Mouse (Mus musculus) limb, embryonic 10.5 days (tissue): ENCODE results near the gene Abhd11. TPM values are rescaled to one million over a fixed set of nuclear protein-coding genes. Genes with fewer than 3 reads are reported as not detected.
A peak's percentile ranks its signal among the peaks of the same experiment; 100 is the strongest.
"Not testable (repeated sequence)": the region's sequence is repeated elsewhere in the genome, so short reads cannot be mapped to it uniquely, and the experiment has no call there.

ENCODE experiments used
- DNase-seq: peaks from one replicate; pipeline ENCODE4 v3.0.0-alpha.2; 2017; ENCODE audit warnings: low spot score
- H3K27ac ChIP-seq: fragments of 300-500 bp; sonication (generic); 2 replicates; pipeline ENCODE4 v1.5.1; 2016; ENCODE audit warnings: mild to moderate bottlenecking
- H3K27me3 ChIP-seq: fragments of 300-500 bp; sonication (generic); 2 replicates; pipeline ENCODE4 v1.6.1; 2016; ENCODE audit warnings: low read depth, mild to moderate bottlenecking; ENCODE audit not compliant: poor library complexity, severe bottlenecking
- H3K36me3 ChIP-seq: fragments of 300-500 bp; sonication (generic); 2 replicates; pipeline ENCODE4 v1.6.1; 2016; ENCODE audit warnings: mild to moderate bottlenecking, moderate library complexity
- H3K4me1 ChIP-seq: fragments of 300-500 bp; sonication (generic); 2 replicates; pipeline ENCODE4 v1.6.1; 2016
- H3K4me3 ChIP-seq: fragments of 300-500 bp; sonication (generic); 2 replicates; pipeline ENCODE4 v1.5.1; 2016; ENCODE audit warnings: mild to moderate bottlenecking, moderate library complexity
- H3K9me3 ChIP-seq: fragments of 300-500 bp; sonication (generic); replicated peaks from 2 replicates; pipeline ENCODE4 v1.6.1; 2016; ENCODE audit warnings: mild to moderate bottlenecking
- WGBS: fragments of 180-500 bp; shearing (Covaris S2); methylation state at CpG from one replicate; pipeline ENCODE4 v1.1.7; 2016; 5-methylcytosine and 5-hydroxymethylcytosine counted together
- polyA plus RNA-seq: library from polyadenylated mRNA; unstranded; fragments of >200 nt; fragmentation: Nextera tagmentation; extraction: Ambion mirVana; gene quantifications from 2 replicates; pipeline ENCODE4 v1.2.1, GENCODE M21; 2016

Abhd11 gene
- polyA plus RNA-seq, 1 experiment from 2014 or later = 23.5 TPM

DNA sequence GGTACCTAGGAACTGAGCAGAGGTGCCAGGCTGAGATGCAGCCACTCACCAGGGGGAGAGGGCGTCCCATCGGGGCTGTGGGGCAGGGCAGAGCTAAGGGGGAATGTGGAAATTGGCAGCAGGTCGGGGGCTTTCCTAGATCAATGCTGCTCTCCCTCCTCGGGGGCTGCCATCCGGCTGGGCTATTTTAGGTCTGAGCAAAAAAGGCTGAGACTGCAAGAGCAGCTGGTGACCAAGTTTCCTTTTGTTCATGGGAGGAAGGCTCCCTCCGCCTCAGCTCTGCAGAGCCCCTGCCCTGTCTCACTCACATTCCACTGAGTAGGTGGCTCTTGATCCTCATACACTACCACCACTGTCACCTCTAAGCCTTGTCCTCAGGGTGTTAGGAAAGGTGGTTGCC, 31.1 kb downstream of the Abhd11 start:
- Histone ChIP-seq H3K9me3 (no peaks in the 10 kb centered on the region), H3K27ac (peak overlapping the region; percentile 6; the same call in 1 of the 2 replicates), H3K4me1 (peaks cover 19% of the 10 kb centered on the region), H3K27me3 (peaks cover 5% of the 10 kb centered on the region; the same call in 1 of the 2 replicates), H3K4me3 (no peak overlapping the region), H3K36me3 (peaks cover 44% of the 10 kb centered on the region)
- DNase-seq = no peak
- 71% methylated on average over 6 of the region's 6 CpGs for WGBS

DNA sequence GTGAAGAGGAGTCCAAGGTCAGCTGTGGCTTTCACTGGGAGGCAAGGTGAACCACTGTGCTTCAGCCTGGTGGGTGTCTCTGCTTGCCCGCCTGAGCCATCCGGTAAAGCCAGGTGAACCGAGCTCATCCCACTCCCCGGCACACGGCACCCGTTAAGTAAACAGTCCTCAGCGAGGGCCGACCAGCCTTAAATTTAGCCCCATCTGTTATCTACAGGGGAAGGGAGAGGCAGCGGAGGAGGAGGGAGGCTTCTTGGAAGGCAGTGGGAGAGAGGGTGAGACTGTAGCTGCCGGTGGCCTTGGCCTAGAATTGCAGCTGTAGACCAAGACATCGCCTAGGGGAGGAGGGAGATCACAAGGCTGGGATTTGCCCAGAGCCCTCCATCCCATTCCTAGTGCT, 31.8 kb downstream of the Abhd11 start:
- no peak for DNase-seq
- Histone ChIP-seq H3K4me3 (no peak overlapping the region), H3K36me3 (peaks cover 51% of the 10 kb centered on the region), H3K27me3 (peaks cover 5% of the 10 kb centered on the region; the same call in 1 of the 2 replicates), H3K9me3 (no peaks in the 10 kb centered on the region), H3K27ac (no peak overlapping the region), H3K4me1 (peaks cover 16% of the 10 kb centered on the region)
- WGBS = 61% methylated on average over 11 of the region's 11 CpGs

DNA sequence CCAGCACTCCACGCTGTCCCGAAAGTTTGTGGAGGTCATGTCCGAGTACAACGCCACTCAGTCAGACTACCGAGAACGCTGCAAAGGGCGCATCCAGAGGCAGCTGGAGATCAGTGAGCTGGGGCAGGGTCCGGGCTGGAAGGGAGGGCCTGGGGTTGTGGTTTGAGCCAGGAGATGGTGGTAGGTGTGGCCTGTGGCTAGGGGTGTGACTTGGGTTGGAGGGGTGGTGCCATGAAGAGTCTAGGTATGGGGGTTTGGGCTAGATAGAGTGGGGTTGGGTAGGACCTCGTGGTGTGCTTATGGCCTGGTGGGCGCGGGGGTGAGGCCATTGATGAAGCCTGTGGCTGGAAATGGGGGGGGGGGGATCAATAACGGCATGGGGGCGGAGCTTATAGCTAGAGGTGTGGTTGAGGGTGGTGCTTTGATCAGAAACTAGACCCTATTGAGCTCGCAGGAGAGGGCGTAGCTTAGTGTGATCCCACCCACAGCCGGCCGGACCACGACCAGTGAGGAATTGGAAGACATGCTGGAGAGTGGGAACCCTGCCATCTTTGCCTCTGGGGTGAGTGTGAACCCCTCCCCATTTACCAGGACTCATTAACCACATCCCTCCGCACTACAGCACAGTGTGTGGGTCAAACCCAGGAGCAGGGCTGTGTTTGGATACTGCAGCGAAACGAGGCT, 33.3 kb downstream of the Abhd11 start:
- 31% methylated on average over 18 of the region's 21 CpGs for WGBS
- H3K9me3 ChIP-seq = no peaks in the 10 kb centered on the region

DNA sequence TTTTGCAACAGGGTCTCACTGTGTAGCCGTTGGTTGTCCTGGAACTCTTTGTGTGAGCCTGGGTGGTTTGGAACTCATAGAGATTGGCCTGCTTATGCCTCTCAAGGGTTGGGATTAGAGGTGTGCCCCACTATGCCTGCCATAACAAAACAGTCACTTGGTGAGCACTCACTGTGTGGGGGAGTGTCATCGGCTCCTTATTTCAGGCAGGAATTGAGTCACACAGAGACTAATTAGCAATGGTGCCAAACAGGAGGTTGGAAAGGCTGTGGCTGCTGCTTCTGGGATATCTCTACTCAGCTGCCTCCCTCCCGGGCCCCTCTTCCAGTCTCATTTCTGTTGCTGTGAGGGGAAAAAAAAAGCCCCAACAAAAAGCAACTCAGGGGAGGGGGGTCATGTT, 35.6 kb downstream of the Abhd11 start:
- H3K36me3 ChIP-seq = peaks cover 52% of the 10 kb centered on the region
- no peak overlapping the region for H3K4me3 ChIP-seq
- peaks cover 13% of the 10 kb centered on the region for H3K4me1 ChIP-seq
- no peak overlapping the region for H3K27ac ChIP-seq
- WGBS = 96% methylated on average over 3 of the region's 3 CpGs
- DNase-seq = no peak
- H3K27me3 ChIP-seq = peaks cover 5% of the 10 kb centered on the region; the same call in 1 of the 2 replicates
- H3K9me3 ChIP-seq = no peaks in the 10 kb centered on the region

More for the DNA sequence above, 33.3 kb downstream of the Abhd11 start:
- Histone ChIP-seq H3K36me3 (peaks cover 55% of the 10 kb centered on the region), H3K4me3 (peak overlapping the region; percentile 20; the same call in 1 of the 2 replicates), H3K27me3 (peaks cover 5% of the 10 kb centered on the region; the same call in 1 of the 2 replicates), H3K27ac (no peak overlapping the region), H3K4me1 (peaks cover 13% of the 10 kb centered on the region)
- DNase-seq = no peak

DNA sequence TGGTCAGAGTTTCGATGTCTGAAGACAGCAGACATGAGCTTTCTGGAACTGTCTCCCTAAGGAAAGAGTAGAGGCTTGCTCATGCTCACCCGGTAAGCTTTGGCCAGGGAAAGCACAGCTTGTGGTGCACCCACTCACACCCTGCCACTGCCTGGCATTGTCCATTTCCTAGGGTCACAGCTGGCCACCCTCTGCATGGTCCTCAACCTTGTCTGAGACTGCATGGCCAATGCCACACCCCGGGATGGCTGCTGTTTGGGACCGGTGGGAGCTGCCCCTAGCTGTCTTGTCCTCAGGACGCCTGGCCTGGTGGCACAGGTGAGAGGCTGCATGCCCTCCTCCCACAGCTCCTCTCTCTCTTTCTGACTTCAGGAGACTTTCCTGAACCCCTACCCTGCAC, 39.6 kb downstream of the Abhd11 start:
- no peaks in the 10 kb centered on the region for H3K9me3 ChIP-seq
- no peak for DNase-seq
- H3K27me3 ChIP-seq = no peaks in the 10 kb centered on the region
- no peak overlapping the region for H3K4me3 ChIP-seq
- 94% methylated on average over 5 of the region's 5 CpGs for WGBS
- no peak overlapping the region for H3K27ac ChIP-seq
- H3K4me1 ChIP-seq = no peaks in the 10 kb centered on the region
- H3K36me3 ChIP-seq = peaks cover 68% of the 10 kb centered on the region

DNA sequence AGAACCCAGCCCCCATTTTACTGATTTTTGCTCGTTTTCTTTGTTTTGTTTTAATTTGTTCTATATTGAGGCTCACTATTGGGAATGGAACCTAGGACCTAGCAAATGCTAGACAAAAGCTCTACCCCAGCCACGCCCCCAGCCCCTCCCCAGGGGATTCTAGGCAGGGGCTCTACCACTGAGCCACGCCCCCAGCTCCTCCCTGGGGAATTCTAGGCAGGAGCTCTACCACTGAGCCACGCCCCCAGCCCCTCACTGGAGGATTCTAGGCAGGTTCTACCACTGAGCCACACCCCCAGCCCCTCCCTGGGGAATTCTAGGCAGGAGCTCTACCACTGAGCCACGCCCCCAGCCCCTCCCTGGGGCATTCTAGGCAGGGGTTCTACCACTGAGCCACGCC, 40.3 kb downstream of the Abhd11 start:
- not testable (repeated sequence) for H3K4me1 ChIP-seq, H3K27me3 ChIP-seq, H3K27ac ChIP-seq, H3K4me3 ChIP-seq, DNase-seq, H3K9me3 ChIP-seq
- peaks cover 72% of the 10 kb centered on the region for H3K36me3 ChIP-seq
- 96% methylated on average over 6 of the region's 6 CpGs for WGBS

DNA sequence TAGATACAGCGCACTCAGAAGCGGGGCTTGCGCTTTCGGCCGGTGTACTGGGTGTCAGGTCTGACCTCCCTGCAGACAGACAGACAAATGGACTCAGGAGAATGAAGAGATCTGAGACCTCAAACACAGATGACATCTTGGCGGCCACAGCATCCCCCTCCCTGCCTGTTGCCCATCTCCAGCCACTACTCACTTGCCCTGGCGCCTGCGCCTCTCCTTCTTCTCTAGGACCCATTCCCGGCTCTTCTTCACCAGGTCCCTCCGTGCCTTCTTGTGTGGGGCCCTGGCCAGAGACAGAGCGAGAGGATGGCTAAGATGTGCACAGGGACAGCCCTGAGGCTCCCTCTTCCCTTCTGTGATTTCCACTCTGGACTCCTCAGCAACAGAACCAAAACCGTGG, 44.4 kb downstream of the Abhd11 start:
- DNase-seq = no peak
- 0 out of 2 replicates have a peak overlapping the region, but pooled peaks have one; percentile 28 for H3K27ac ChIP-seq
- H3K9me3 ChIP-seq = no peaks in the 10 kb centered on the region
- H3K4me1 ChIP-seq = no peaks in the 10 kb centered on the region
- H3K4me3 ChIP-seq = no peak overlapping the region
- H3K36me3 ChIP-seq = peaks cover 88% of the 10 kb centered on the region
- 92% methylated on average over 12 of the region's 12 CpGs for WGBS
- no peaks in the 10 kb centered on the region for H3K27me3 ChIP-seq

Other genes with a start within 250 kb of the Abhd11 start
- gene Tmem270, start 102.4 kb upstream of the Abhd11 start, polyA plus RNA-seq = not detected in 2 replicates
- 2.1 and 2.3 TPM in 2 replicates for gene Cldn13, start 93.6 kb upstream of the Abhd11 start, polyA plus RNA-seq
- 11.0 and 16.5 TPM in 2 replicates for gene Mettl27, start 76.8 kb upstream of the Abhd11 start, polyA plus RNA-seq
- 9.8 and 10.0 TPM in 2 replicates for gene Cldn4, start 62.2 kb upstream of the Abhd11 start, polyA plus RNA-seq
- gene Cldn3, start 22.9 kb upstream of the Abhd11 start, polyA plus RNA-seq = 8.3 and 10.3 TPM in 2 replicates
- 7.5 and 8.1 TPM in 2 replicates for gene Stx1a, start 14.3 kb downstream of the Abhd11 start, polyA plus RNA-seq
- 27.7 and 30.8 TPM in 2 replicates for gene Dnajc30, start 55.0 kb downstream of the Abhd11 start, polyA plus RNA-seq
- 194 and 201 TPM in 2 replicates for gene Bud23, start 55.8 kb downstream of the Abhd11 start, polyA plus RNA-seq
- 8.5 and 12.7 TPM in 2 replicates for gene Vps37d, start 69.1 kb downstream of the Abhd11 start, polyA plus RNA-seq
- 2.5 and 5.1 TPM in 2 replicates for gene Mlxipl, start 80.7 kb downstream of the Abhd11 start, polyA plus RNA-seq
- 19.4 and 30.7 TPM in 2 replicates for gene Tbl2, start 140.5 kb downstream of the Abhd11 start, polyA plus RNA-seq
- gene Bcl7b, start 159.1 kb downstream of the Abhd11 start, polyA plus RNA-seq = 44.5 and 45.4 TPM in 2 replicates
- gene Baz1b, start 178.1 kb downstream of the Abhd11 start, polyA plus RNA-seq = 58.1 and 68.3 TPM in 2 replicates
- 0.25 and 1.7 TPM in 2 replicates for gene Fzd9, start 242.1 kb downstream of the Abhd11 start, polyA plus RNA-seq